Mouse (Mus musculus) embryonic facial prominence, embryonic 11.5 days (tissue): ENCODE results near the gene Hspa1a. TPM values are rescaled to one million over a fixed set of nuclear protein-coding genes. Genes with fewer than 3 reads are reported as not detected.

ENCODE experiments used
- polyA plus RNA-seq: library from polyadenylated mRNA; unstranded; fragments of >200 nt; fragmentation: Nextera tagmentation; extraction: Ambion mirVana; gene quantifications from 2 replicates; pipeline ENCODE4 v1.2.1, GENCODE M21; 2014

The Hspa1a gene
- polyA plus RNA-seq, 1 experiment from 2014 or later = 1.7 TPM

Other genes starting within 250 kb of the Hspa1a start
- gene C4b, start 228.3 kb downstream of the Hspa1a start, polyA plus RNA-seq = not detected in 2 replicates
- gene Cyp21a1, start 167.6 kb downstream of the Hspa1a start, polyA plus RNA-seq = not detected in 2 replicates
- gene Stk19, start 135.2 kb downstream of the Hspa1a start, polyA plus RNA-seq = 14.4 and 18.4 TPM in 2 replicates
- 65.3 and 68.1 TPM in 2 replicates for gene Dxo, start 135.1 kb downstream of the Hspa1a start, polyA plus RNA-seq
- 27.1 and 31.9 TPM in 2 replicates for gene Skiv2l, start 121.9 kb downstream of the Hspa1a start, polyA plus RNA-seq
- 128 and 130 TPM in 2 replicates for gene Nelfe, start 121.8 kb downstream of the Hspa1a start, polyA plus RNA-seq
- 1.2 and 2.0 TPM in 2 replicates for gene Cfb, start 109.6 kb downstream of the Hspa1a start, polyA plus RNA-seq
- 1.6 and 2.0 TPM in 2 replicates for gene Zbtb12, start 92.7 kb downstream of the Hspa1a start, polyA plus RNA-seq
- gene Gm20547, start 90.1 kb downstream of the Hspa1a start, polyA plus RNA-seq = not detected in 2 replicates
- 0.81 and 1.6 TPM in 2 replicates for gene C2, start 73.9 kb downstream of the Hspa1a start, polyA plus RNA-seq
- 59.3 and 60.6 TPM in 2 replicates for gene Ehmt2, start 73.7 kb downstream of the Hspa1a start, polyA plus RNA-seq
- gene Slc44a4, start 57.7 kb downstream of the Hspa1a start, polyA plus RNA-seq = 0.08 and 0.11 TPM in 2 replicates
- gene Neu1, start 40.9 kb downstream of the Hspa1a start, polyA plus RNA-seq = 10.9 and 13.1 TPM in 2 replicates
- gene Hspa1b, start 12.9 kb downstream of the Hspa1a start, polyA plus RNA-seq = 0.21 and 0.49 TPM in 2 replicates
- not detected in 2 replicates for gene Gm20481, start 2.2 kb downstream of the Hspa1a start, polyA plus RNA-seq
- gene Hspa1l, start 547 bp upstream of the Hspa1a start, polyA plus RNA-seq = 1.5 and 2.0 TPM in 2 replicates
- 219 and 241 TPM in 2 replicates for gene Lsm2, start 9.7 kb upstream of the Hspa1a start, polyA plus RNA-seq
- gene Vars, start 28.8 kb upstream of the Hspa1a start, polyA plus RNA-seq = 73.9 and 85.2 TPM in 2 replicates
- gene Vwa7, start 44.4 kb upstream of the Hspa1a start, polyA plus RNA-seq = 0.10 and 0.17 TPM in 2 replicates
- gene Sapcd1, start 55.9 kb upstream of the Hspa1a start, polyA plus RNA-seq = 3.5 and 7.5 TPM in 2 replicates
- 3.0 and 3.2 TPM in 2 replicates for gene Msh5, start 74.6 kb upstream of the Hspa1a start, polyA plus RNA-seq
- 73.9 and 84.2 TPM in 2 replicates for gene Clic1, start 77.8 kb upstream of the Hspa1a start, polyA plus RNA-seq
- gene Ddah2, start 86.9 kb upstream of the Hspa1a start, polyA plus RNA-seq = 543 and 586 TPM in 2 replicates
- gene Ly6g6c, start 93.2 kb upstream of the Hspa1a start, polyA plus RNA-seq = 0.33 TPM in 1 of 2 replicates, not detected in the other
- gene Mpig6b, start 94.0 kb upstream of the Hspa1a start, polyA plus RNA-seq = 0.74 and 1.2 TPM in 2 replicates
- gene Ly6g6e, start 104.7 kb upstream of the Hspa1a start, polyA plus RNA-seq = 0.66 and 1.1 TPM in 2 replicates
- gene Ly6g6d, start 105.9 kb upstream of the Hspa1a start, polyA plus RNA-seq = 0.92 TPM in 1 of 2 replicates, not detected in the other
- gene Ly6g6f, start 113.5 kb upstream of the Hspa1a start, polyA plus RNA-seq = 0.36 and 0.43 TPM in 2 replicates
- 38.5 and 39.8 TPM in 2 replicates for gene Abhd16a, start 117.1 kb upstream of the Hspa1a start, polyA plus RNA-seq
- gene Ly6g5c, start 136.1 kb upstream of the Hspa1a start, polyA plus RNA-seq = not detected in 2 replicates
- 0.53 and 1.1 TPM in 2 replicates for gene Ly6g5b, start 143.3 kb upstream of the Hspa1a start, polyA plus RNA-seq
- gene Gpank1, start 149.3 kb upstream of the Hspa1a start, polyA plus RNA-seq = 24.6 and 26.4 TPM in 2 replicates
- 273 and 294 TPM in 2 replicates for gene Csnk2b, start 149.9 kb upstream of the Hspa1a start, polyA plus RNA-seq
- 6.9 and 7.4 TPM in 2 replicates for gene D17H6S53E, start 154.2 kb upstream of the Hspa1a start, polyA plus RNA-seq
- gene Apom, start 159.9 kb upstream of the Hspa1a start, polyA plus RNA-seq = 0.49 and 0.64 TPM in 2 replicates
- 87.8 and 101 TPM in 2 replicates for gene Bag6, start 163.0 kb upstream of the Hspa1a start, polyA plus RNA-seq
- 131 and 144 TPM in 2 replicates for gene Prrc2a, start 192.7 kb upstream of the Hspa1a start, polyA plus RNA-seq
- gene Aif1, start 203.9 kb upstream of the Hspa1a start, polyA plus RNA-seq = 6.1 and 7.9 TPM in 2 replicates
- 3.8 and 6.1 TPM in 2 replicates for gene Lst1, start 216.3 kb upstream of the Hspa1a start, polyA plus RNA-seq
- gene Ltb, start 222.3 kb upstream of the Hspa1a start, polyA plus RNA-seq = 0.32 and 0.48 TPM in 2 replicates
- not detected in 2 replicates for gene Tnf, start 229.9 kb upstream of the Hspa1a start, polyA plus RNA-seq
- gene Lta, start 233.2 kb upstream of the Hspa1a start, polyA plus RNA-seq = not detected in 2 replicates
- gene Gm16181, start 248.7 kb upstream of the Hspa1a start, polyA plus RNA-seq = not detected in 2 replicates